Mouse (Mus musculus) Patski (cell line): Measurements from ENCODE around the gene Ell2. TPM values are rescaled to one million over a fixed set of nuclear protein-coding genes. Genes with fewer than 3 reads are reported as not detected.

Source experiments
- ATAC-seq: fragments of 100-300 bp; one replicate; pipeline ENCODE4 v1.8.0; 2021
- CTCF ChIA-PET: fragments of 350-600 bp; sonication (Branson Sonifier 250); formaldehyde crosslinking; loops from one replicate; lab custom pipeline; 2022; ENCODE audit warnings: inconsistent platforms; lab: Charles Lee
- POLR2A ChIA-PET: fragments of 350-600 bp; sonication (Branson Sonifier 250); formaldehyde crosslinking; loops from one replicate; lab custom pipeline; 2022; ENCODE audit warnings: antibody characterized with exemption, inconsistent platforms; lab: Charles Lee
- DNase-seq: peaks from one replicate; pipeline ENCODE4 v3.0.0-alpha.2; 2011; ENCODE audit warnings: low read depth, low spot score
- H3K27me3 ChIP-seq: fragments of 371-371 bp; one replicate; pipeline ENCODE4 v1.5.1; 2021
- CTCF ChIP-seq: fragments of 100-300 bp; IDR thresholded peaks from one replicate; pipeline ENCODE4 v1.5.1; 2021
- in situ Hi-C: fragments of 300-500 bp; cut with MboI; formaldehyde crosslinking; loops from 3 replicates; pipeline ENCODE4 v1.11.1; 2018; ENCODE audit warnings: low pct_unique_long_range_greater_than_20kb, mixed read lengths
- polyA plus RNA-seq: library from polyadenylated mRNA; unstranded; gene quantifications from one replicate; pipeline ENCODE4 v1.2.3, GENCODE M21; 2021

Gene Ell2
- polyA plus RNA-seq, 1 experiment from 2014 or later = 11.6 TPM

GRCm38 (mm10) chr13:75818945-75819706, 112.6 kb downstream of the Ell2 start:
- ChIA-PET CTCF (interaction anchor here (1.0 to 1.1 kb wide), 2 partner anchors 10 to 42 kb away, joined by 3 to 5 read pairs; no protein-coding TSS in a partner anchor), POLR2A (interaction anchor here (1.3 kb wide), 1 partner anchor 23 kb away, joined by 4 read pairs; no protein-coding TSS in a partner anchor)
- ATAC-seq = no peak
- H3K27me3 ChIP-seq = no peaks in the 10 kb centered on the region
- no peak for TF ChIP-seq CTCF
- in situ Hi-C loops = no loop called here
- DNase-seq = no peak

- no peak for ATAC-seq
- no peaks in the 10 kb centered on the region for H3K27me3 ChIP-seq
- CTCF ChIA-PET = interaction anchor here (1.1 kb wide), 1 partner anchor 11 kb away, joined by 3 read pairs; no protein-coding TSS in a partner anchor
Observed at GRCm38 (mm10) chr13:75819898-75820297, 113.3 kb downstream of the Ell2 start.

More at GRCm38 (mm10) chr13:75819898-75820297, 113.3 kb downstream of the Ell2 start:
- no peak for TF ChIP-seq CTCF
- DNase-seq = no peak
- POLR2A ChIA-PET = no interaction called here
- in situ Hi-C loops = no loop called here

Other genes with a start within 250 kb of the Ell2 start
- gene Glrx, start 133.1 kb downstream of the Ell2 start, polyA plus RNA-seq = 123 TPM
- 36.4 TPM for gene Rhobtb3, start 237.2 kb downstream of the Ell2 start, polyA plus RNA-seq